Mouse (Mus musculus): ENCODE data around the gene Eif5. TPM values are rescaled to one million over a fixed set of nuclear protein-coding genes. Genes with fewer than 3 reads are reported as not detected.

Eif5 gene
- total and polyA plus RNA-seq, 3 experiments = 201 to 330 (median 276) TPM

Other genes starting within 250 kb of the Eif5 start
- not detected in 2 replicates for gene Cdc42bpb, start 160.3 kb upstream of the Eif5 start, total RNA-seq (2012; rRNA removed)
- gene Cdc42bpb, start 160.3 kb upstream of the Eif5 start, polyA plus RNA-seq (2012; ENCODE audit: insufficient read depth in 1 of 2, insufficient read length in 2 of 2, low read depth in 1 of 2, low replicate concordance in 2 of 2, missing spikeins in 1 of 2) = not detected
- gene Lbhd2, start 131.2 kb upstream of the Eif5 start, total RNA-seq (2012; rRNA removed) = not detected in 2 replicates
- not detected for gene Lbhd2, start 131.2 kb upstream of the Eif5 start, polyA plus RNA-seq (2012; ENCODE audit: insufficient read depth in 1 of 2, insufficient read length in 2 of 2, low read depth in 1 of 2, low replicate concordance in 2 of 2, missing spikeins in 1 of 2)
- gene Exoc3l4, start 121.0 kb upstream of the Eif5 start, total RNA-seq (2012; rRNA removed) = 0.04 TPM in 1 of 2 replicates, not detected in the other
- under 1 TPM in 1 of 2 experiments, not detected in 1; 0.17 TPM for gene Exoc3l4, start 121.0 kb upstream of the Eif5 start, polyA plus RNA-seq (2012; ENCODE audit: insufficient read depth in 1 of 2, insufficient read length in 2 of 2, low read depth in 1 of 2, low replicate concordance in 2 of 2, missing spikeins in 1 of 2)
- gene Tnfaip2, start 95.5 kb upstream of the Eif5 start, total RNA-seq (2012; rRNA removed) = 62.5 and 77.2 TPM in 2 replicates
- gene Tnfaip2, start 95.5 kb upstream of the Eif5 start, polyA plus RNA-seq (2012; ENCODE audit: insufficient read depth in 1 of 2, insufficient read length in 2 of 2, low read depth in 1 of 2, low replicate concordance in 2 of 2, missing spikeins in 1 of 2) = 10 to 100 TPM; 51.4 to 66.8 TPM
- gene Gm266, start 52.2 kb upstream of the Eif5 start, total RNA-seq (2012; rRNA removed) = not detected in 2 replicates
- gene Gm266, start 52.2 kb upstream of the Eif5 start, polyA plus RNA-seq (2012; ENCODE audit: insufficient read depth in 1 of 2, insufficient read length in 2 of 2, low read depth in 1 of 2, low replicate concordance in 2 of 2, missing spikeins in 1 of 2) = not detected
- 60.2 and 71.6 TPM in 2 replicates for gene Mark3, start 36.5 kb downstream of the Eif5 start, total RNA-seq (2012; rRNA removed)
- 10 to 100 TPM in 1 of 2 experiments, not detected in 1; 43.9 TPM for gene Mark3, start 36.5 kb downstream of the Eif5 start, polyA plus RNA-seq (2012; ENCODE audit: insufficient read depth in 1 of 2, insufficient read length in 2 of 2, low read depth in 1 of 2, low replicate concordance in 2 of 2, missing spikeins in 1 of 2)
- not detected in 2 replicates for gene Ckb, start 134.3 kb downstream of the Eif5 start, total RNA-seq (2012; rRNA removed)
- gene Ckb, start 134.3 kb downstream of the Eif5 start, polyA plus RNA-seq (2012; ENCODE audit: insufficient read depth in 1 of 2, insufficient read length in 2 of 2, low read depth in 1 of 2, low replicate concordance in 2 of 2, missing spikeins in 1 of 2) = under 1 TPM in 1 of 2 experiments, not detected in 1; 0.08 TPM
- 53.9 and 77.5 TPM in 2 replicates for gene Trmt61a, start 140.1 kb downstream of the Eif5 start, total RNA-seq (2012; rRNA removed)
- 10 to 100 TPM in 1 of 2 experiments, not detected in 1; 41.4 TPM for gene Trmt61a, start 140.1 kb downstream of the Eif5 start, polyA plus RNA-seq (2012; ENCODE audit: insufficient read depth in 1 of 2, insufficient read length in 2 of 2, low read depth in 1 of 2, low replicate concordance in 2 of 2, missing spikeins in 1 of 2)
- gene Bag5, start 175.2 kb downstream of the Eif5 start, total RNA-seq (2012; rRNA removed) = 33.3 and 38.0 TPM in 2 replicates
- gene Bag5, start 175.2 kb downstream of the Eif5 start, polyA plus RNA-seq (2012; ENCODE audit: insufficient read depth in 1 of 2, insufficient read length in 2 of 2, low read depth in 1 of 2, low replicate concordance in 2 of 2, missing spikeins in 1 of 2) = 10 to 100 TPM in 1 of 2 experiments, not detected in 1; 24.0 TPM
- gene Apopt1, start 175.2 kb downstream of the Eif5 start, total RNA-seq (2012; rRNA removed) = 19.3 and 25.7 TPM in 2 replicates
- gene Apopt1, start 175.2 kb downstream of the Eif5 start, polyA plus RNA-seq (2012; ENCODE audit: insufficient read depth in 1 of 2, insufficient read length in 2 of 2, low read depth in 1 of 2, low replicate concordance in 2 of 2, missing spikeins in 1 of 2) = 10 to 100 TPM in 1 of 2 experiments, not detected in 1; 46.5 TPM
- 29.1 and 30.7 TPM in 2 replicates for gene Klc1, start 220.8 kb downstream of the Eif5 start, total RNA-seq (2012; rRNA removed)
- gene Klc1, start 220.8 kb downstream of the Eif5 start, polyA plus RNA-seq (2012; ENCODE audit: insufficient read depth in 1 of 2, insufficient read length in 2 of 2, low read depth in 1 of 2, low replicate concordance in 2 of 2, missing spikeins in 1 of 2) = 10 to 100 TPM in 1 of 2 experiments, not detected in 1; 60.4 TPM